Mouse (Mus musculus): ENCODE data around the gene Chmp2b.

DNA sequence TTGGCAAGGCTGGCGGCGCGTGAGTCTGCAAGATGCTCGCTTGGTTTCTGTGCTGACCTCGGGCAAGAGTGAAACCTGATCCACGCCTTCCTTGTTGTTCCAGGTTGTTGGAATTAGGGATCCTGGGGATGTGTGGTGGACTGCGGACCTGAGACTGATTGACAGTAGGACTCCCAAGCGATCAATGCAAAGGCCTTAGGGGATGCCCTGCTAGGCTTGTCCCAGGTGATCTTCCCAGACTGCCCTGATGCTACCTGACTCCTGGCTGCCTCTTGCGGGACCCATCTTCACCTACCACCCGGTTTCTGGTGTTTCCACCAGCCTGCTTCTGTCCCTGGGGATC is 309 bp upstream of the Chmp2b start:
- TF ChIP-seq ETS1 (conservative IDR thresholded peaks at IDR 0.05; ENCODE audit: low read depth, low read length): no peak
- TF ChIP-seq CTCF (conservative IDR thresholded peaks at IDR 0.05 in 1 of 2, IDR thresholded peaks at IDR 0.05 in 1 of 2; ENCODE audit: low read depth in 2 of 2, low read length in 2 of 2): no peak
- TF ChIP-seq CHD2 (IDR thresholded peaks at IDR 0.05; ENCODE audit: low read length): no peak
- 0 out of 2 replicates have a peak, but pooled peaks have one; percentile 1 for TF ChIP-seq MYC (IDR thresholded peaks at IDR 0.05; ENCODE audit: low read depth, low read length)
- no peak for TF ChIP-seq EP300 (IDR thresholded peaks at IDR 0.05; ENCODE audit: low read length)
- TF ChIP-seq ELF1 (IDR thresholded peaks at IDR 0.05; ENCODE audit: low read depth, low read length): no peak
- no peak for TF ChIP-seq RCOR1 (conservative IDR thresholded peaks at IDR 0.05; ENCODE audit: low read depth, low read length)
- TF ChIP-seq POLR2A (IDR thresholded peaks at IDR 0.05; ENCODE audit: low read depth, low read length): no peak
